Mouse (Mus musculus) common myeloid progenitor, adult 5-6 weeks (primary cell): ENCODE measurements around the gene Paf1. TPM values are rescaled to one million over a fixed set of nuclear protein-coding genes. Genes with fewer than 3 reads are reported as not detected.

Experiments used
- ATAC-seq: replicated peaks from 2 replicates; pipeline ENCODE4 v1.8.0; 2016; ENCODE audit warnings: low read depth, mild to moderate bottlenecking, moderate TSS enrichment, inconsistent platforms; ENCODE audit not compliant: poor library complexity, severe bottlenecking
- total RNA-seq: library from RNA; stranded (forward); fragments of 200-1000, 187-1606 nt; gene quantifications from 2 replicates; pipeline ENCODE4 v1.2.3, GENCODE M21; 2017

Paf1 gene
- total RNA-seq, result 149 and 190 TPM in 2 replicates

DNA sequence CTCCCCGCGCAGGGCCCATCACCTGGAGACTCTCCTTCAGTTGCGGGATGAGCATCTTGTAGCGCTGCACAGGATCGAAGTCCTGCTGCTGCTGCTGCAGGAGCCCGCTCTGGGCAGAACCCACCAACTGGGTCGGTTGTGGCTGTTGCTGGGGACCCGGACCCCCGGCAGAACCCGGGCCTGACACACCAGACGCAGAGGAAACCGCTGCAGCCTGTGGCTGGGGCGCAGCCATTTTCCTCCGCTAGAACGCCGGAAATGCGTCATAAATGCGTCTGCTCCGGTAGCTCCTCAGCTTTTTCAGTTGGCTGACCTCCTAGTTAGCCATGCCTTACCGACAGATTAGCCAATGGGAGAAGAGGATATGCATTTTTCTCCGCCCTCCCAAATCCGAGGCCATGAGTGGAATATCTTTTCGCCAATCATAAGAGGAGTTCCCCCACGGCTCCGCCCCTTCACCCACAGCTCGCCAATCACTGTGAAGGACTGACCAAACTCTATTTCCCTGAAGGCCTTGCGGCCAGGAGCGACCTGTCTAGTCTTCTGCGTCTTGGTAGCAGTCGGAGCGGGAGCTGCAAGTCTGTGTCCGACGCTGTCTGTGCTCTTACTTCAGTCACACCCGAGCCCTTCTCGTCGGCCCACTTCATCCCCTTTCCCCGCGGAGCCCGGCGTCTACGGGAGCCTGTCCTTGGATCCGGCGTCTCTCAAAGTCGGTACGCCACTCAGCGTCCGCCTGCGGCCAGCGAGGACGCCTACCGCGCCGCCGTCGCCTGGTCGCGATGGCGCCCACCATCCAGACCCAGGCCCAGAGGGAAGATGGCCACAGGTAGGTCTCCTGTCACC is at the start of gene Paf1, which contains the start of gene Med29:
Paf1 (plus strand) TSS at position 523 of the 843 bp plus-strand sequence.
Med29 (minus strand) TSS at position 280 of the 843 bp plus-strand sequence.
- ATAC-seq, result peak; percentile 99

DNA sequence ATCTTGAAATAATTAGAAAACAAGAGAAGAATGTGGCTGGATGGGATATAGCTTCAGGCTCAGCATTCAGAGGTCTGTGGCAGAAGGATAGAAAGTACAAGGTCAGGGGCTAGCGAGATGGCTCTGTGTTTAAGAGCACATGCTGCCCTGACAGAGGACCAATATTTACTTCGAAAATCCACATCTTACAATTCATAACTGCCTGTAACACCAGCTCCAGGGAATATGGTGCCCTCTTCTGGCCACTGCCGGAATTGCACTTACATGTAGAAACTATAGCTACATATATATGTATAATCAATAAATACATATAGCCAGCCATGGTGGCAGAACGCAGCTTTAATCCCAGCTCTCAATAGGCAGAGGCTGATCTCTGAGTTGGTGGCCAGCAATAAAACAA is 48.1 kb upstream of the Paf1 start:
- peak; percentile 79 for ATAC-seq

DNA sequence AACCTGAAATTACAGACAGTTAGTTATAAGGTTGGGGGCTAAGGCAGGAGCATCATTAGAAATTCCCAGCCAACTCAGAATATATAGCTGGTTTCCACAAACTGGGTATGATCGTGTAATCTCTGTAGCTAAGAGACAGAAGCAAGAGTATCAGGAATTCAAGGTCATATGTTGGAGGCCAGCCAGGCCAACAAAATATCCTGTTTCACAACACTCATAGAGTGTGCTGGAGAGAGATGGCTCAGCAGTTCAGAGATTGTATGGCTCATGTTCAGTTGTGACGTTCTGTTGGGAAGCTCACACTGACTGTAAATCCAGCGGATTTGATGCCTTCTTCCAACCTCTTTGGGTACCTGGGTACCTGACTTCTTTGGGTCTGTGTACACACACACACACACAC is 45.0 kb upstream of the Paf1 start:
- ATAC-seq, result no peak

GRCm38 (mm10) chr7:28348601-28349000 is 44.1 kb upstream of the Paf1 start:
- no peak for ATAC-seq

DNA sequence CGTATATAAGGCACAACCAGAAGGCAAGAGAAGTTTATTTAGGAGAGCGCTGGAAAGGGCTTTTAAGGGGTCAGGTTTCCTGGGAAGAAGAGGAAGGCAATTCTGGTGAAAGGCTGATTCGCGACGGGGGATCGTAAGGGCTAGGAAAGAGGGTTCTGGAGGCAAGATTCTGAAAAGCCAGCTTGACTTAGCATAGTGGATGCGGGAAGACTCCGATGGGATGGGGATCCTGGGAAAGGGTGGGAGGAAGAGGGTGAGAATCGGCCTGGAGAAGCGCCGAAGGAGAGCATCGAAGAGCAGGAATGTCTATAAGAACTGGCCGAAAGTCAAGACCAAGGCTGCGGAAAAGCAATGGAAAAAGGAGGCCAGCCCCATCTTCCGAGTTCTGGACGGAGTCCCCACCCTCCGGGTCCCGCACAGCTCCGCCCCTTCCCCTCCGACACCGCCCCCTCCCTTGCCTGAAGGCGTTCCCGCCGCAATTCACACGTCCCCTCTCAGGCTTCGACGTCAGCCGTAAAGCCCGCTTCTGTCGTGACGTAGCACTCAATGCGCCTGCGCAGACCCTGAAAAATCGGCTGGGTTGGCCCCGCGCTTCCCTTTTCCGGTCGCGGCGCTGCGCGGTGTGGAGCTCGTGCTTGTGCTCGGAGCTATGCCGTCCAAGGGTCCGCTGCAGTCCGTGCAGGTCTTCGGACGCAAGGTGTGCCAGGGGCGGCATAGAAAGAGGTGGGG is 42.4 kb upstream of the Paf1 start, which contains the start of gene Rps16:
Rps16 (plus strand) TSS at position 498 of the 729 bp plus-strand sequence.
- ATAC-seq, result peak; percentile 96

DNA sequence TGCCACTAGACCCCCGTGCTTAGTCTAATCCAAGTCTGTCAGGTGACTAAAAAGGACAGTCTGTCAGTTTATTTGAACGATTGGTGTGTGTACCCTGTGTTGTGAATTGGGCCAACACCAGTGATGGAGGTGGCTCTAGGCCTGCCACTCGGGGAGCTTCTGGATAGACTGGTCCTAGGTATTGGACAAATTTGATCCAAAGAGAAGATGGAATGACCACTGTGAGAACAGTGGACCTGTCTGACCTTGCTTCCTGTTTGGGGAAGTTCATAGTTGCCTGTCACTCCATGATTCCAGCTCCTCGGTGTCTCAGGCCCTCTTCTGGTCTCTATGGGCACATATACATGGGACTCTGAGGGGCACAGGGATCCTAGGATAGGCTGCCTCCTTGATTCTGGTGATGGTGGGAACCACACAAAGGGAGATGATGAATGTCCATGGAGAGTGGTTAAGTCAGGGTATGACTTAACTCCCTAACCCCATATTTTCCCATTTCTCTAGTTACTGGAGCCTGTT is 41.0 kb upstream of the Paf1 start:
- no peak for ATAC-seq

DNA sequence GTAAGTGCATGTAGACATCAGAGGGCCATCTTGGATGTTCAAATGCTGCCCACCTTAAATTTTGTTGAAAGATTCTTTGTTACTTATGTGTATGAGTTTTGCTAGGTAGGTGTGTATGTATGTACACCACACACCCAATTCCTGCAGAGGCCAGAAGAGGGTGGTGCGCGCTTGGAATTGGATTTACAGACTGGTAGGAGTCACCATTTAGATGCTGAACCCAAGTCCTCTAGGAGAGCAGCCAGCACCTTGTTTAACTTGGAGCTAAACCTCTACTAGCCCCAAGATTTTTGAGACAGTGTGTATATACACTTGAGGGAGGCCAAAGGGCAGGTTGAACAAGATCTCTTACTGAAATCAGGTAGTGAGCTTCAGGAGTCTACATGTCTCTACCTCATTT is 39.5 kb upstream of the Paf1 start:
- no peak for ATAC-seq

GRCm38 (mm10) chr7:28354113-28354581 is 38.6 kb upstream of the Paf1 start:
- no peak for ATAC-seq

- ATAC-seq, result no peak
Observed at GRCm38 (mm10) chr7:28354596-28354995, 38.2 kb upstream of the Paf1 start.

DNA sequence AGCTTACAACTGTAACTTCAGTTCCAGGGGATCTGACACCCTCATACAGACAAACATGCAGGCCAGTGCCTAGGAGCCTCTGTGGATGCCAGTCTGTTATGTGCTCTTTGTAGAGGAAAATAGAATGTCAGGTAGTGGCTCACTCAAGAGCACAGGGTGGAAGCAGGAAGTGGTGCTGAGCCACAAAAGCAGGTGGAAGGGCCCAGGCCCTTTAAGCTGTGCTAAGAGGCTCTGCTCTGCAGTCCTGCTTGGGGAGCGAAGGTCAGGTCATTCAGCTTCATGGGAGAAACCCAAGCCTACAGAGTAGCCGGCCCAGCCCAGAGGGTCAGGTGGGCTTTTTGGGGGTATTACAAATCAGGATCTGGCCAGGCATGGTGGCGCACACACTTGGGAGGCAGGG is 37.5 kb upstream of the Paf1 start:
- no peak for ATAC-seq

GRCm38 (mm10) chr7:28356981-28357380 is 35.8 kb upstream of the Paf1 start:
- ATAC-seq, result no peak

GRCm38 (mm10) chr7:28357984-28358383 is 34.8 kb upstream of the Paf1 start:
- ATAC-seq, result no peak

GRCm38 (mm10) chr7:28358431-28358830 is 34.3 kb upstream of the Paf1 start:
- ATAC-seq, result no peak

- no peak for ATAC-seq
Observed at GRCm38 (mm10) chr7:28359854-28360253, 32.9 kb upstream of the Paf1 start.

- no peak for ATAC-seq
Observed at GRCm38 (mm10) chr7:28360291-28360690, 32.5 kb upstream of the Paf1 start.

- ATAC-seq, result no peak
Observed at GRCm38 (mm10) chr7:28361647-28362341, 31.0 kb upstream of the Paf1 start.

- no peak for ATAC-seq
Observed at GRCm38 (mm10) chr7:28362441-28363060, 30.2 kb upstream of the Paf1 start.

DNA sequence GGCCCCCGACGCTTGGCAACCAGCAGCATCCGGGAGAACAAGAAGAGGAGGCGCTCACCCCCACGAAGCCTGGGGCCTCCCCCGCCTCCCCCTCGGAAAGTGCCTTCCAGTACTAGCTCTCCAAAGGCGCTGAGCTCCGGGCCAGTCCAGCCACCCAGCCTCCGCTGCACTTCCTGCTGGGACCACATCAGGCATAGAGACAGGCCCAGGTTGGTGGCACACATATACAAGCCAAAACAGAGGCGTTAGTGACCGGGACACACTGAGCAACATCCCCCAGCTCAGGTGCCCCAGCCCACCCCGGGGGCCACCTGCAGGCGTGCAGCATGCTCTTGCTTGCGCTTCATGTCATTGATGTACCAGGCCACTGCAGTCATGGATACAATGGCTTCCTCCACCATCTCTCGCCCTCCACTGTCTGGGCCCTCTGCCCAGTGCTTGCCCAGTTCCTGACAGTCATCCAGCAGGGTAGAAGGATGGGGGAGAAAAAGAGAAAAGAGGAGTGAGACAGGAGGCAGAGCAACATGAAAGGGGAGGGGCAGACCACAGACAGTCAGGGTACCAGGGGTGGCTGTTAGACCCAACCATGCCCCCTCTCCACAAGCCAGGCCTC is 25.0 kb upstream of the Paf1 start:
- ATAC-seq, result no peak

DNA sequence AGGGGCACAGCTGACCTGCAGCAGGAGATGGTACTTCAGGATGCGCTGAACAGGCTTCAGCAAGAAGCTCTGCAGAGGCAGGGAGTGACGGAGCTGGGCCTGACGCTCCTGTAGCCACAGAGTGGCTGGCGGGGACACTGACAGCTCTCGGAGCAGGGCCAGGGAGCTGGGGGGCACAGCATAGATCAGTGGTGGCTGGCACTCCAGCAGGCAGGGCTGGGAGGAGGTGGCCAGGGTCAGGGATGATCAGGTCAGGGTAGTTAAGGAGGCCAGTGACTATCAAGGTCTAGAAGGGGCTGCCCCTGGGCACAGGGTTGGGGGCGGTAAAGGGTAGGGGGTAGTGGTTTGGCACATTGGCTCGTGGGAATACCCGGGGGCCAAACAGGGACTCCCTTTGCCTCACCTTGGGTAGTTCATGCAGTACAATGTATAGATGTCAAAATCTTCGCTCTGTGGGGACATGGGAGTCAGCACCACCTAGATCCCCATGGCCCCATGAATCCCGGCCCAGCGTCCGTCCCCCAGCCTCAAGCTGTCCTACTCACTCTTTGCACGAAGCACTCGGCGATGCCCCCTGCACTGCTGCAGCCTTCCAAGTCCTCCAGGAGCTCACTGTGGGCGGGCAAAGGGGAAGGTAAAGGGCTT is 24.4 kb upstream of the Paf1 start:
- no peak for ATAC-seq
